Mouse (Mus musculus) thymus, adult 2 months (tissue): ENCODE data around the gene Adipor1. TPM values are rescaled to one million over a fixed set of nuclear protein-coding genes. Genes with fewer than 3 reads are reported as not detected.

Experiments used
- DNase-seq: peaks from one replicate; pipeline ENCODE4 v3.0.0; 2021
- H3K27ac ChIP-seq: fragments of 200-500 bp; 2 replicates; pipeline ENCODE4 v1.5.1; 2012; ENCODE audit warnings: low read length, control low read depth; ENCODE audit not compliant: control insufficient read depth, insufficient read depth
- H3K27me3 ChIP-seq: fragments of 200-500 bp; 2 replicates; pipeline ENCODE4 v1.6.1; 2012; ENCODE audit warnings: mild to moderate bottlenecking, low read length, moderate library complexity, mixed read lengths; ENCODE audit not compliant: control insufficient read depth, insufficient read depth
- H3K36me3 ChIP-seq: fragments of 200-500 bp; 2 replicates; pipeline ENCODE4 v1.6.1; 2012; ENCODE audit warnings: mild to moderate bottlenecking, low read length, moderate library complexity; ENCODE audit not compliant: control insufficient read depth, insufficient read depth
- H3K4me1 ChIP-seq: fragments of 200-500 bp; replicated peaks from 2 replicates; pipeline ENCODE4 v1.6.1; 2012; ENCODE audit warnings: low read length; ENCODE audit not compliant: control insufficient read depth, insufficient read depth
- H3K4me3 ChIP-seq: fragments of 200-500 bp; 2 replicates; pipeline ENCODE4 v1.5.1; 2012; ENCODE audit warnings: mild to moderate bottlenecking, low read length, control low read depth, moderate library complexity; ENCODE audit not compliant: control insufficient read depth, insufficient read depth
- CTCF ChIP-seq: fragments of 200-500 bp; IDR thresholded peaks from 2 replicates; pipeline ENCODE4 v1.5.1; 2012; ENCODE audit warnings: mild to moderate bottlenecking, control low read depth, low read length, moderate library complexity, borderline replicate concordance; ENCODE audit not compliant: control insufficient read depth, poor library complexity, insufficient read depth; ENCODE audit errors: extremely low read depth
- POLR2A ChIP-seq: fragments of 200-500 bp; IDR thresholded peaks from 2 replicates; pipeline ENCODE4 v1.6.1; 2012; ENCODE audit warnings: mild to moderate bottlenecking, low read length, control low read depth, moderate library complexity; ENCODE audit not compliant: control insufficient read depth, poor library complexity, insufficient read depth; ENCODE audit errors: extremely low read depth
- WGBS: fragments of 180-500 bp; shearing (Covaris S2); methylation state at CpG from one replicate; pipeline ENCODE4 v1.1.7; 2018; 5-methylcytosine and 5-hydroxymethylcytosine counted together
- polyA plus RNA-seq: library from polyadenylated mRNA; depleted of rRNA; stranded (reverse); fragments of >200 nt; gene quantifications from 2 replicates; pipeline ENCODE4 v1.2.3, GENCODE M21; 2012; rRNA removed

Gene Adipor1
- polyA plus RNA-seq, 1 experiment, result 94.0 TPM

DNA sequence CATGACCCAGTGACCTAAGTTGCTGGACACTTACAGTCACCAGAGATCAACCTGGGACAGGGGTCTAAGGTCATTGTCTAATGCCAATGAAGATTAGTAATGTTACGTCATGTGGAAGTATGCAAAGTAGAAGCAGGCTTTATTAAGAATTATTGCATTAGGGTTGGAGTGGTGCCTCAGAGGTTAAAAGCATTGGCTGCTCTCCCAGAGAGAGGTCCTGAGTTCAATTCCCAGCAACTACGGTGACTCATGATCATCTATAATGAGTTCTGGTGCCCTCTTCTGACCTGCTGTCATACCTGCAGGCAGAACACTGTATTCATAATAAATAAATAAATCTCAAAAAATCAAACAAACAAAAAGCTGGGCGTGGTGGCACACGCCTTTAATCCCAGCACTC is 35.0 kb downstream of the Adipor1 start:
- no peak overlapping the region for H3K27ac ChIP-seq
- H3K36me3 ChIP-seq, result no peaks in the 10 kb centered on the region
- TF ChIP-seq POLR2A, result no peak
- no peak for TF ChIP-seq CTCF
- WGBS, result 94% methylated on average over 4 of the region's 4 CpGs
- H3K27me3 ChIP-seq, result no peaks in the 10 kb centered on the region
- no peak overlapping the region for H3K4me3 ChIP-seq
- H3K4me1 ChIP-seq, result peaks cover 4% of the 10 kb centered on the region; the same call in 1 of the 2 replicates
- no peak for DNase-seq

DNA sequence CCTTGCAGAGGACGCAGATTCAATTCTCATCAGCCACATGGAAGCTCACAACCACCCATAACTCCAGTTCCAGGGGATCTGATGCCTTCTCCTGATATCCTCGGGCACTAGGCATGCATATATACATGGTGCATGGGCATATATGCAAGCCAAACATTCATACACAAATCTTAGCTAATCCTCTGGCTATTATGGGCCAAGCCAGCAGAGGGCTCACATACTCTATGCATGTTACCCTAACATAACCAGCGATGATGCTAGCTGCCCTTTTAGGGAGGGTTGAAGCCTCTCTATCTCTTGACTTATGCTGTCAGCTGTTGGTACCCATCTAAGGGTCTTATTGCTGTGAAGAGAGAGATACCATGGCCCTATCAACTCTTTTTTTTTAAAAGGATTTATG is 35.8 kb downstream of the Adipor1 start:
- Histone ChIP-seq H3K4me1 (peaks cover 4% of the 10 kb centered on the region; the same call in 1 of the 2 replicates), H3K4me3 (no peak overlapping the region), H3K27ac (no peak overlapping the region), H3K36me3 (no peaks in the 10 kb centered on the region), H3K27me3 (no peaks in the 10 kb centered on the region)
- DNase-seq, result peak; percentile 67
- TF ChIP-seq POLR2A (no peak), CTCF (no peak)
- 30% methylated on average over 3 of the region's 3 CpGs for whole genome bisulfite sequencing

DNA sequence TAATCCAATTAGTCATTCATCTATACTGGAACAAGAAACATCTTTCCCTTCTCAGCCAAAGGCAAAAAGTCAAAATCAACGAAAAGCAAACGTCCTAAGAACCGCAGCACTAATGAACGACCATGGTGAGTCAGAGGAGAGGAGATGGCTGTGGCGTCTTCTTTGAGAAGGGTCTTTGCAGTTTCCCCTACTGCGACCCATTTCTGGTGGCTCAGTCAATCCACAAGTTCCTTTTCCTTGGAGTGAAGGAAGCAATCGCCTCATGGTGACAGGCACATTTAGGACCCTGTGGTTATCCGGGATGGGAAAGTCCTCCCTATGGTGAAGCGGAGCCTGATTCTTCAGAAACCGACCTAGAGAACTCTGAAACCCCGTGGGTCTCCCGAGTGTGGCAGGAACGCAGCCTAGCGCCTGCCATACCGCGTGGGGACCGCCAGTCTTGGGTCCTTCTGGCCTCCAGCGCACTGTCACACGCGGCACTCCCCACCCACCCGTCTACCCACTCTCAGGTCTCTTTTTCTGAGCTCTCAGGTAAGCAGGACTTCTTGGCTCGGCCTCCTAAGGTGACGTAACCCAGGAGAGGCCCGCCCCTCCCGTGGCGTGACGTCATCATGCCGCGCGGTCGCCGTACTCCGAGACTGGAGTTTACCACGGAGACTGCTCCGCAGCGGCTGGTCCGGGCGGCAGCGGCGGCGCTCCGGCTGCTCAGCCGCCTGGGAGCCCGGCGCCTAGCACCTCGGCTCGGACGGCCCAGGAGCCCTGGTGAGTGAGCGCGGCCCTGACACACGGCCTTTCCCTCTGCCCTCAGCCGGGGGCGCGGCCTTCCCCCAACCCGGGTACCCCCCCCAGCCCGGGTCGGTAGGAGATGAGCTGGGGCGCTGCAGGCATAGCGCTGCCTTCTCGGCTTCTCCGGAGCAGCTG is 40.0 kb downstream of the Adipor1 start, which contains the start of gene Klhl12:
Klhl12 (plus strand) TSS at position 628 of the 921 bp plus-strand sequence.
- Histone ChIP-seq H3K4me3 (peak within 1 kb of the TSS; percentile 85), H3K4me1 (peaks cover 4% of the 10 kb centered on the region; the same call in 1 of the 2 replicates), H3K27me3 (no peaks in the 10 kb centered on the region), H3K27ac (no peak within 1 kb of the TSS), H3K36me3 (0 out of 2 replicates have a peak, but pooled peaks cover 3% of the 10 kb centered on the region)
- WGBS, result under 1% methylated on average over 61 of the region's 61 CpGs
- TF ChIP-seq POLR2A, result peak; percentile 83
- peak; percentile 58; the same call in 1 of the 2 replicates for TF ChIP-seq CTCF
- DNase-seq, result peak; percentile 98

DNA sequence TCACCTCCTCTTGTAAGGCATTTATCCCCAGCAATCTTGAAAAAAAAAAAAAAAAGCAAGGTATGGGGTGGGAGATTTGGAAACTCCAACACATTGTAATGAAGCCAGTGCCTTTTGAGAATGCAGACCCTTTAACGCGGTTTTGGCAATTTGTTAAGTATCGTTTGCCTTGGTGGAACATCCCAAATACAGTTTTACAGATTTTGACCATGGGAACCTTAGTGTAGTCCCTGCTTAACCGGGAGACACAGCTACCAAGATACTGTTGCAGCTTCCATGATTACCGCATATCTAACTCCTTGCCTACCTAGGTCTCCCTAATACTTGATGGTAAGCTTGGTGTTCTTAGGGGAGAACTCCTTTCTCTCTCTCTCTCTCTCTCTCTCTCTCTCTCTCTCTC is 40.9 kb downstream of the Adipor1 start:
- peaks cover 7% of the 10 kb centered on the region; the same call in 1 of the 2 replicates for H3K36me3 ChIP-seq
- WGBS, result 30% methylated on average over 5 of the region's 5 CpGs
- H3K4me1 ChIP-seq, result peaks cover 4% of the 10 kb centered on the region; the same call in 1 of the 2 replicates
- no peak overlapping the region for H3K4me3 ChIP-seq
- TF ChIP-seq POLR2A (no peak), CTCF (no peak)
- no peaks in the 10 kb centered on the region for H3K27me3 ChIP-seq
- H3K27ac ChIP-seq, result no peak overlapping the region
- DNase-seq, result no peak

DNA sequence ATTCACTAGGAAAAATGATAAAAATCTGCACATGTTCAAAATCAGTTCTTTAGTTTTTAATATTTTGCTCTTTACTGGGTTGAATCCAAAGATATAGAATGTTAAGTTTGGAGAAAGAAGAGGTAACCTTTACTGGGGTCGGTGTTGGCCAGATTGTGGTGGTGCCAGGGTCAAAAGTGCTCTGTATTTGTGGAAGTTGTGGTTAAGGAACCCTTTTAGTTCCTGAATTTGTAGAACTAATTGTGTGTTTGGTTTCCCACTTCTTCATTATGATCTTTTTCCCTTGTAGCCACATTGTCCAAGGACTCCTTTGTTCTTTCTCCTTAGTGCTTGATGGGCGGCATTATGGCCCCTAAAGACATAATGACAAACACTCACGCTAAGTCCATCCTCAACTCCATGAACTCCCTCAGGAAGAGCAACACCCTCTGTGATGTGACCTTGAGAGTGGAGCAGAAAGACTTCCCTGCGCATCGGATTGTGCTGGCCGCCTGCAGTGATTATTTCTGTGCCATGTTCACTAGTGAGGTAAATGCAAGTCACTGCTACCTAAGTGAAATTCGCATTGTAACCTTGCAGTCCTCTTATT is 43.1 kb downstream of the Adipor1 start:
- 87% methylated on average over 7 of the region's 7 CpGs for WGBS
- DNase-seq, result no peak
- peaks cover 4% of the 10 kb centered on the region; the same call in 1 of the 2 replicates for H3K4me1 ChIP-seq
- H3K27me3 ChIP-seq, result no peaks in the 10 kb centered on the region
- no peak for TF ChIP-seq POLR2A
- TF ChIP-seq CTCF, result no peak
- H3K36me3 ChIP-seq, result peaks cover 9% of the 10 kb centered on the region; the same call in 1 of the 2 replicates
- no peak overlapping the region for H3K27ac ChIP-seq
- no peak overlapping the region for H3K4me3 ChIP-seq

DNA sequence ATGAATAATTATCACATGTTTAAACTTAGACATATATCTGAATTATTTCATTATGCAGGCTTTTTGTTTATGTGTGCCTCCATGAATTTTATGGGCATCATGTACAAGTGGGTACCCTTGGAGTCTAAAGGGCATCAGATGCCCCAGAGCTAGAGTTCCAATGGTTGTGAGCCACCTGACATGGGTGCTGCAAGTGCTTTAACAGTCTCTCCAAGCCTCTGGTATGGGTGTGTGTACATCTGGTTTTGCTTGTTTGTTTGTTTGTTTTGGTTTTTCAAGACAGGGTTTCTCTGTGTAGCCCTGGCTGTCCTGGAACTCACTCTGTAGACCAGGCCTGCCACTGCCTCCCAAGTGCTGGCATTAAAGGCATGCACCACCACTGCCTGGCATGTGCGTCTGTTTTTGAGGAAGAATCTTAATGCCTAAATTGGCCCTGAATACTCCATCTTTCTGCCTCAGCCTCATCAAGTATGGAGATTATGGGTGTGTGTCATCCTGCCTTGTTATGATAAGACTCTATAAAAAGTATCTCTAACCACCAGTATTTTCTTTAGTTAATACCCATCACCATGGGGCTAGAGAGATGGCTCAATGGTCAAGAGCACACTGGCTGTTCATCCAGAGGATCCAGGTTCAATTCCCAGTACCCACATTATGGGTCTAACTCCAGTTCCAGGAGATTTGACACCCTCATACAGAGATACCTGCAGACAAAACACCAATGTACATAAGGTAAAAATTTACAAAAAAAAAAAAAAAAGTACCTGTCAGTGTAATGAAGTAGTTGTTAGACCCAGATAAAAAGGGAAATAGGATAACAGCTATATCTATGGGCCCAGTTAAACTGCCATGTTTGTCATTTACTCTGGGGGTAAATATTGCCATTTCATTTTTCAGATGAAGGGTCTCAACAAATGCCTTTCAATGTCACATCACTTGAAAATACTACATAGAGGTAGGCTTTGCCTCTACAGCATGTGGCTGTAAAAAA is 45.4 kb downstream of the Adipor1 start:
- Histone ChIP-seq H3K27ac (no peak overlapping the region), H3K4me1 (no peaks in the 10 kb centered on the region), H3K36me3 (peaks cover 18% of the 10 kb centered on the region), H3K27me3 (no peaks in the 10 kb centered on the region), H3K4me3 (no peak overlapping the region)
- TF ChIP-seq POLR2A (no peak), CTCF (no peak)
- 98% methylated on average over 1 of the region's 1 CpGs for WGBS
- DNase-seq, result no peak

Other genes with a start within 250 kb of the Adipor1 start
- gene Chil1, start 233.2 kb upstream of the Adipor1 start, polyA plus RNA-seq, result 9.0 and 9.5 TPM in 2 replicates
- 0.33 and 0.35 TPM in 2 replicates for gene Mybph, start 221.9 kb upstream of the Adipor1 start, polyA plus RNA-seq
- 6.2 and 6.3 TPM in 2 replicates for gene Adora1, start 179.9 kb upstream of the Adipor1 start, polyA plus RNA-seq
- 0.34 and 0.43 TPM in 2 replicates for gene Myog, start 125.4 kb upstream of the Adipor1 start, polyA plus RNA-seq
- gene Ppfia4, start 82.5 kb upstream of the Adipor1 start, polyA plus RNA-seq, result 13.6 and 17.2 TPM in 2 replicates
- 85.4 and 98.5 TPM in 2 replicates for gene Tmem183a, start 53.4 kb upstream of the Adipor1 start, polyA plus RNA-seq
- gene 4933406M09Rik, start 29.4 kb upstream of the Adipor1 start, polyA plus RNA-seq, result not detected in 2 replicates
- gene Cyb5r1, start 9.8 kb upstream of the Adipor1 start, polyA plus RNA-seq, result 44.9 and 47.2 TPM in 2 replicates
- 7.7 and 7.9 TPM in 2 replicates for gene Klhl12, start 40.2 kb downstream of the Adipor1 start, polyA plus RNA-seq
- 24.8 and 25.0 TPM in 2 replicates for gene Rabif, start 79.3 kb downstream of the Adipor1 start, polyA plus RNA-seq
- not detected in 2 replicates for gene Mgat4e, start 134.3 kb downstream of the Adipor1 start, polyA plus RNA-seq
- gene Kdm5b, start 144.8 kb downstream of the Adipor1 start, polyA plus RNA-seq, result 26.7 and 36.4 TPM in 2 replicates
- gene Syt2, start 231.3 kb downstream of the Adipor1 start, polyA plus RNA-seq, result 0.05 and 0.70 TPM in 2 replicates